Mouse (Mus musculus): ENCODE data around the gene Prim2.

GRCm38 (mm10) chr1:33490220-33490619 lies 179.4 kb downstream of the Prim2 start:
- TF ChIP-seq CTCF (IDR thresholded peaks at IDR 0.05; ENCODE audit: borderline replicate concordance, insufficient read depth, low read length): no peak
- TF ChIP-seq POLR2A (IDR thresholded peaks at IDR 0.05; ENCODE audit: low read depth, low read length): no peak
